Mouse (Mus musculus): ENCODE results near the gene Kcna7.

The Kcna7 gene

DNA sequence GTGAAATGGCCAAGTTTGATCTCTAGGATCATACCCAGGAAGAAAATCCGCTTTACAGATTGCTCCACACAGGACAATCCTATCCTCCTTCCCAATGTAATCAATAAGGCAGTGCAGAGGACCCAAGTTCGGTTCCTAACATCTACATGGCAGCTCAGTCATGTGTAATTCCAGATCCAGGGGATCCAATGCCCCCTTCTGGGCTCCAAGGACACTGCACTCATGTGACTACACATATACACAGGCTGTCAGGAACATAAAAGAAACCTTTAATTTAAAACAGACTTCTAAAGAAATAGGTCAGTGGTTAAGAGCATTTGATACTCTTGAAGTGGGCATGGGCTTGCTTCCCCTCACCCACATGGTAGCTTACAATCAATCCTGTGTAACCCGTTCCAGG is 19.4 kb upstream of the Kcna7 start:
- in situ Hi-C loops (cut with MboI; ENCODE audit: unreplicated experiment in 2 of 2) = no loop called here

DNA sequence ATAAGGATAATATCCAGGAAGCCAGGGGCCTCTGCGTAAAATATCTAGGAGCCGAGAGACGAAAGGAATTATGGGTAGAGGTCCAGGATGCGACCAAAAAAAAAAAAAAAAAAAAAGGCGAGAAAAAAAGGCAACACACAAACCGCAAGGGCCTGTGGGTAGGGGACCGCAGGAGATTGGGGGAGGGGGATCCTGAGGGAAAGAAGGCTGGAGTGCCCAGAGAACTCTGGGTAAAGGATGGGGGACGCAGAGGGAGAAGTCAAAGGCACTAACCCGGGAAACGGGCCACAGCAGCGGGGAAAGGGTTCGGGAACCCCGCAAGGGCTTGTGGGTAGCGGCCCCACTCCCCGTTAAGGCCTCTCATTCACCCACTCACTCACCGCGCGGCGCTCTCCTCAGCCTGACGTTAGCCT is 10.3 kb upstream of the Kcna7 start:
- in situ Hi-C loops (cut with MboI; ENCODE audit: unreplicated experiment in 2 of 2) = loop anchor here in 1 of 2 experiments (5.0 kb wide), 1 partner anchor 88 kb away; no protein-coding TSS in a partner anchor

DNA sequence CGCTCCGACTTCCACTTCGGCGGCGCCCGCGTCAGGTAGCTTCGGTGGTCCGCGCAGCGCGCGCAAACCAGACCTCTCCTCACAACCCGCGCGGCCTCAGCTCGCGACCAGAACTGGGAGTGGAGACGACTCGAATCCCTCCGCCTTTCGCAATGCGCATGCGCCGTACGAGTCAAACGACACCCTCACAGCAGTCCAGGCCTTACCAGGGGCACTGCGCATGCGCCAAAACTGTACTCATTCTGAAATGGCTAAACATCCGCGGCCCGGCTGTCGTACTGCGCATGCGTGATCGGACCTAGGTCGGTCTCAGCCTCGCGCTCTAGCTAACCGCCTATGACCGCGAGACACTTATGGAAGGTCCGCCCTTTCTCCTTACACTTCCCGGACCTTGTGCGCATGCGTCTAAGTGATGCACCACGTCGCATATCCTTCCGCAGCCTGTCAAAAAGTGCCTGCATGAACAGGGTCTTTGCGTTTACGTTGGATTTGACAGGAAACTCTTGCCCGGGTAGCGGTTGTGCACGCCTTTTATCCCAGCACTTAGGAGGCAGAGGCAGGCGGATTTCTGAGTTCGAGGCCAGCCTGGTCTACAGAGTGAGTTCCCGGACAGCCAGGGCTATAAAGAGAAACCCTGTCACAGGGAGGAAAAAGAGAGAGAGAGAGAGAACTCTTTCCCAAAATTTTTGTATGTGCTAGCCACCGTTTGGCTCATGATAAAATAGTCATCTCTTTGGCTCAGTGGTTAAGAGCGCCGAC is 9.7 kb upstream of the Kcna7 start, which contains the start of gene Snrnp70:
Snrnp70 (minus strand) TSS at position 165 of the 759 bp plus-strand sequence.
- in situ Hi-C loops (cut with MboI; ENCODE audit: unreplicated experiment in 2 of 2) = loop anchor here in 1 of 2 experiments (5.0 kb wide), 1 partner anchor 88 kb away; no protein-coding TSS in a partner anchor

DNA sequence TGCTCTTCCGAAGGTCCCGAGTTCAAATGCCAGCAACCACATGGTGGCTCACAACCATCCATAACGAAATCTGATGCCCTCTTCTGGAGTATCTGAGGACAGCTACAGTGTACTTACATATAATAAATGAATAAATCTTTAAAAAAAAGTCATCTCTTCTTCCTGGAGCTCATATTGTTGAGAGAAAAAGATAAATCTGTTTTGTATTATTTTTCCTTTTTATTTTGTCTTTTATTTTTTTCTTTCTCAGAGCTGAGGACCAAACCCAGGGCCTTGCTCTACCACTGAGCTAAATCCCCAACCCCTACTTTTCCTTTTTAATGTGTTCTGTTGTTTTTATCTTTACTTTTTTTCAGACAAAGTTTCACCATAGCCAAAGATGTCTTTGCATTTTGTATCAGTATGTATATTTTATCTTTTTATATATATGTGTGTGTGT is 9.1 kb upstream of the Kcna7 start:
- in situ Hi-C loops (cut with MboI; ENCODE audit: unreplicated experiment in 2 of 2) = loop anchor here in 1 of 2 experiments (5.0 kb wide), 1 partner anchor 89 kb away; no protein-coding TSS in a partner anchor

DNA sequence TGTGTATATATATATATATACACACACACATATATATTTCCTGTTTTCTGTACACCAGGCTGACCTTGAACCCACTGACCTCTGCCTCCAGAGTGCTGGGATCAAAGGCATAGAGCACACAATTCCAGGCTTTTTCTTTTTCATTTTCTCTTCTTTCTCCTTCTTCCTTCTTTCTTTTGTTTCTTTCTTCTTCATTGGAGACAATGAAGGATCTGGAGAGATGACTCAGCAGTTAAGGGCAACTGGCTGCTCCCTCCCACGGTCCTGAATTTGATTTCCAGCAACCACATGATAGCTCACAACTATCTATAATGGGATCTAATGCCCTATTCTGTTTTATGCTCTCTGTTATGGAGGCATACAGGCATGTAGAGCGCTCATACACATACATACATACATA is 8.7 kb upstream of the Kcna7 start:
- in situ Hi-C loops (cut with MboI; ENCODE audit: unreplicated experiment in 2 of 2) = loop anchor here in 1 of 2 experiments (5.0 kb wide), 1 partner anchor 89 kb away; no protein-coding TSS in a partner anchor

DNA sequence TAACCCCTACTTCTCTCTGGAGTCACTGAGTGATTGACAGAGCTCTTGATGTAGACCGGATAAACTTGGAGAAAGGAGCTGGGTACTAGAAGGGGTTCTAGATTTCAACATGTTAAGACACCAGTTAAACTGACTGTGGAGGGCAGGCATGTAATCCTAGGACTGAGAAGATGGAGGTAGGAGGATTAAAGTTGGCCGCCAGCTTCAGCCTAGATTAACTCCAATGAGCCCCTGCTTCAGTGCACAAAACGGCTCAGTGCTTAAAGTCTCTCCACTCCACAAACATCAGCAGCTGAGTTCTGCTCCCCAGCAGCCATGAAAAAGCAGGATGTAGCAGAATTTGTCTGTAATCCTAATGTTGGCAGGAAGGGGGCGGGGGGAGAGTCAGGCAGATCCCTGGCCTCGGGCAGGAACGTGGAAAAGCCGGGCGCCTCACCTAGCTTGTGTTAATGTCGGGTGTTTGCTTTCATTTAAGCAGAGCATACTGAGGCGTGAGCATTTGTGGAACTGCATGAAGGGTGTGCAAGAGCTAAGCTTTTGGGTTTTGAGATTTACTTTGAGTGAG is 3.9 kb upstream of the Kcna7 start:
- in situ Hi-C loops (cut with MboI; ENCODE audit: unreplicated experiment in 2 of 2) = loop anchor here in 1 of 2 experiments (5.0 kb wide), 1 partner anchor 94 kb away; no protein-coding TSS in a partner anchor

DNA sequence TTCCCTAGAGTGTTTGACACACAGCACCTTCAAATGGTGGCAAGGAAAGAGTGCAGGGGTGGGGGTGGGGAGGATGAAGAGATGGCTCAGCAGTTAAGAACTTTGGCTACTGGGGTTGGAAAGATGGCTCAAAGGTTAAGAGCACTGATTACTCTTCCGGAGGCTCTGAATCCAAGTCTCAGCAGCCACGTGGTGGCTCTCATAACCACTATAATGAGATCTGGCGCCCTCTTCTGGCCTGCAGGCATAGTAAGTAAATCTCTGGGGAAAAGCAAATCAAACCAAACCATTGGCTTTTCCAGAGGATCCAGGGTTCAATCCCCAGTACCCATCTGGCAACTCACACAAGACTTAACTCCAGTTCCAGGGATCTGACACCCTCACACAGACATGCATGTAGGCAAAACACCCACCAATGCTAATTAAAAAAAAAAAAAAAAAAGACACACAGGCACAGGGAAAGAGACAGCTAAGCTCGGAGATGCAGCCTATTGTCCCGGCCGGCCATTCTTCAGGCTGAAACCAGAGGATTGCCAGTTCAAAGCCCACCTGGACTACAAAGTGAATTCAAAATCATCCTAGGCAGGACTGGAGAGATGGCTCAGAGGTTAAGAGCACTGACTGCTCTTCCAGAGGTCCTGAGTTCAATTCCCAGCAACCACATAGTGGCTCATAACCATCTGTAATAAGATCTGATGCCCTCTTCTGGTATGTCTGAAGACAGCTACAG is 1.8 kb upstream of the Kcna7 start:
- in situ Hi-C loops (cut with MboI; ENCODE audit: unreplicated experiment in 2 of 2) = loop anchor here in 1 of 2 experiments (5.0 kb wide), 1 partner anchor 96 kb away; no protein-coding TSS in a partner anchor

DNA sequence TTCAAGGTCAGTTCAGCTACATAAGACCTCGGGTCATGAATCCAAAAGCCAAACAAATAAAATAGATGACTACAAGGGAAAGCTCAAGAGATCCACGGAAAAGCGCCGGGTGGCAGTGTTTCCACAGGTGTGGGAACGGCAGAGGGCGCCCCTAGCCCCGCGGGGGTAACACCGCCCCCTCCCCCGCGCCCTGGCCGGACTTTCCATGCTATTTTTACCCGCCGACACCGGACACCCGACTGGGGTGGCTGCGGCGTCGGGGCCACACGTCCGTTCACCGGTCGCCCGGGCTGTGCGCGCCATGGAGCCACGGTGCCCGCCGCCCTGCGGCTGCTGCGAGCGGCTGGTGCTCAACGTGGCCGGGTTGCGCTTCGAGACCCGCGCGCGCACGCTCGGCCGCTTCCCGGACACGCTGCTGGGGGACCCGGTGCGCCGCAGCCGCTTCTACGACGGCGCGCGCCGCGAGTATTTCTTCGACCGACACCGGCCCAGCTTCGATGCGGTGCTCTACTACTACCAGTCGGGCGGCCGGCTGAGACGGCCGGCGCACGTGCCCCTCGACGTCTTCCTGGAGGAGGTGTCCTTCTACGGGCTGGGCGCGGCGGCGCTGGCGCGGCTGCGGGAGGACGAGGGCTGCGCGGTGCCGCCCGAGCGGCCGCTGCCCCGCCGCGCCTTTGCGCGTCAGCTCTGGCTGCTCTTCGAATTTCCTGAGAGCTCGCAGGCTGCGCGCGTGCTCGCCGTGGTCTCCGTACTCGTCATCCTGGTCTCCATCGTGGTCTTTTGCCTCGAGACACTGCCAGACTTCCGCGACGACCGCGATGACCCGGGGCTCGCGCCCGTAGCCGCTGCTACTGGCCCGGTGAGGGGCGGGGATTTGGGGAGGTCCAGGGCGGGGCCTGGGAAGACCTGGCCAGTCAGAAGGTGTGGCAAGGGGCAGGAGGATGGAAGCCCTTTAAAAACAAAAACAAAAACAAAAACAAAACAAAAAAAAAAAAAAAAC is 1.0 kb downstream of the Kcna7 start:
- in situ Hi-C loops (cut with MboI; ENCODE audit: unreplicated experiment in 2 of 2) = no loop called here

DNA sequence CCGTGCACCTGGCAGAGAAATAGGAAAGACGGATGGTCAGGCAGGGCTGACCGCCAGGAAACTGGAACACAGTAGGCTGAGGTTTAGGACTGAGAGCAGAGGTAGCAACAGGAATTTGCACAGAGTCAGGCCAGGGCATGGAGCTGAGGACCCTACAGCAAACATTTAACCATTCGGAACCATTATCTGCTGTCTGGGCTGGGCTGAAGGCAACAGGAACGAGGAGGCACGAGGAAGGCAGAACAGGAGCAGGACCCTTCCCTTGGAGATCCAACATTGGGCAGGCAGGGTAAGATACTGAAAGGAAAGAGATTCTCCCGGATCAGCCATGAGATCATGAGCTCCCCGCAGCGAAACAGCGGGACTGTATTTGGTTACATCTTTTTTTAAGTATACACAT is 2.4 kb downstream of the Kcna7 start:
- in situ Hi-C loops (cut with MboI; ENCODE audit: unreplicated experiment in 2 of 2) = no loop called here

DNA sequence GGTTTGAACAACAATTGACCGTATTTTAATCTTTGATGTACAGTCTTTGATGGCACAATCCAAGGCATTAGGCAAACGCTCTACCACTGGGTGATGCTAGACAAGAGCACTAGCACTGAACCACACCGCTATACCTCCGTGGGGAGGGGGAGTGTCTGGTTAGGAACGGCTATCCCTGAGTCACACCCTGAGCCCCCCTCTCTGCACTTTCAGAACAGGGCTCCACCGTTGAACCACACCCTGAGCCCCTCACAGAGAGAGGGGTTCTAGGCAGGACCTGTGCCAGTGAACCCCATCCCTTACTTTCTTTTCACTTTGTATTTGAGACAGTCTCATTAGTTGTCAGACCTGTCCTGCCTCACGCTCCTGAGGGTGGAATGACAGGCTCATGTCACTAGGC is 2.9 kb downstream of the Kcna7 start:
- in situ Hi-C loops (cut with MboI; ENCODE audit: unreplicated experiment in 2 of 2) = no loop called here

DNA sequence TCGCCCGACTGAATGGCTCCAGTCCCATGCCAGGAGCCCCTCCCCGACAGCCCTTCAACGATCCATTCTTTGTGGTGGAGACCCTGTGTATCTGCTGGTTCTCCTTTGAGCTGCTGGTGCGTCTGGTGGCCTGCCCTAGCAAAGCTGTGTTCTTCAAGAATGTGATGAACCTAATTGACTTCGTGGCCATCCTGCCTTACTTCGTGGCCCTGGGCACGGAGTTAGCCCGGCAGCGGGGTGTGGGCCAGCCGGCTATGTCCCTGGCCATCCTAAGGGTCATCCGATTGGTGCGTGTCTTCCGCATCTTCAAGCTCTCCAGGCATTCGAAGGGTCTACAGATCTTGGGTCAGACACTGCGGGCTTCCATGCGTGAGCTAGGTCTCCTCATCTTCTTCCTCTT is 3.5 kb downstream of the Kcna7 start:
- in situ Hi-C loops (cut with MboI; ENCODE audit: unreplicated experiment in 2 of 2) = no loop called here

DNA sequence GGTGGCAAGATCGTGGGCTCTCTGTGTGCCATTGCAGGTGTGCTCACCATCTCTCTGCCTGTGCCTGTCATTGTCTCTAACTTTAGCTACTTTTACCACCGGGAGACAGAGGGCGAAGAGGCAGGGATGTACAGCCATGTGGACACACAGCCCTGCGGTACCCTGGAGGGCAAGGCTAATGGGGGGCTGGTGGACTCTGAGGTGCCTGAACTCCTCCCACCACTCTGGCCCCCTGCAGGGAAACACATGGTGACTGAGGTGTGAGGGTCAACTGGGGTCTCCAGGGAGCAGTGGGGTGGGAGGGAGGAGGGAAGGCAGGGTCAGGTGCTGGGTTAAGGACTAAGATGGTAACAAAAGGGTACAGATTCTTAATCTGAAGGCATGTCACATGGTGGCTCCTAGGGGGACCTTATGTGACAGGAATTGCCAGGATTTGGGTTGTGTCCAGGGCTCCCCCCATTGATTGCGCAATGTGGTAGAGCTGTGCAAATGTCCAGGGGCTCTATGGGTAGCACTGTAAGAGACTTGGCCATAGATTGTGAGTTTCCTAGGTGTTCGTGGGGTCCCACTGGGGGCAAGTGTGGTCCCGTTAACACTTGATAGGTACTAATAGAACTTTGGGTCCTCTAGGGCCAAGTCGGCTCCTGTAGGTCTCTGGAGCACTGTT is 4.2 kb downstream of the Kcna7 start:
- in situ Hi-C loops (cut with MboI; ENCODE audit: unreplicated experiment in 2 of 2) = no loop called here

DNA sequence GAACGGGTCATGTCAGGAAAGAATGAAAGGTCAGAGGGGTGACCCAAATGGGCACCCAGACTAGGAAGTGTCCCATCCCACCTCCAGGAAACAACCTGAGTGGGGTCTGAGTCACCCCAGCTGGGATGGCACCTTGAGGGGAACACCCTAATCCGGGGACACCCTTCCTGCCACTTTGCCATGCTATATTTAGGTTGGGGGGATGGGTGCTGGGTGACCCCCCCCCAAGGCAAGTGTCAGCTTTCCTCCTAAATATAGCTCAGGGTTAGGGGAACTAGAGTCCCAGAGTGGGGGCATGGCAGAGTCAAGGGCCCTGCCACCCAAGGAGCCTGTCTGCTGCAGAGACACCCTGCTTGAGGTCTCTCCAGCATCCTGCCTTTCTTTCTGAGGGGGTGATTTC is 7.0 kb downstream of the Kcna7 start:
- in situ Hi-C loops (cut with MboI; ENCODE audit: unreplicated experiment in 2 of 2) = no loop called here

DNA sequence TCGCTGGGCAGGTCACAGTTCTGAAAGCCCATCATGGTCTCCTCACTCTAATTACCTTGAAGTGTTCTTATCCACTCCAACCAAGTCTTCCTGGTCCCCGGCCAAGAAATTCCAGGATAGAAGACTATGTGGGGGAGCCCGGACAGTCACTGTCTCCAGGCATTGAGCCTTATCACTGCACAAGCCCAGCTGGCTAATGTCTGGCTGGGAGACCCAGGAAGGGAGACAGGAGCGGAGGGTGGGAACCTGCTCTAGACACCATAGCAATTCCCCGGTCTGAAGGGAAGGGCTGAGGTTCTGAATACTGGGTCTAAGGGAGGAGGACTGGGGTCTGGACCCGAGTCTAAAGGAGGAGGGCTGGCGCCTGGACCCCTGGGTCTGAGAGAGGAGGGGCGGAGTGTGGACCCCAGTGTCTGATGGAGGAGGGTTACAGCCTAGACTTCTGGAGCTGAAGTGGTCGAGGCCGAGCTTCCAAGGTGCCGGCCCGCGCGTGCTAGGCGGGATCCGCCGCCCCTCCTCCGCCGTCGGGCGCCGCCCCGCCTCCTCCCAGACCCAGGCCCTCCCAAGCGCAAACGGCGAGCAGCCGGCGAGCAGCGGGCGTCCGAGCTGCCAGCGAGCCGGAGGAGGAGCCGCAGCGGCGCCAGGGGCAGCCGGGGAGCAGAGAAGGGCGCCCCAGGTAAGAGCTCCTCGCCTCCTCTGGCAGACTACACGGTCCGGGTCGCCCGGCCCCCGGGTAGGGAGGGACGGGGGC is 7.8 kb downstream of the Kcna7 start, which contains the start of gene Ntf5:
Ntf5 (plus strand) TSS at position 583 of the 751 bp plus-strand sequence.
- in situ Hi-C loops (cut with MboI; ENCODE audit: unreplicated experiment in 2 of 2) = no loop called here

DNA sequence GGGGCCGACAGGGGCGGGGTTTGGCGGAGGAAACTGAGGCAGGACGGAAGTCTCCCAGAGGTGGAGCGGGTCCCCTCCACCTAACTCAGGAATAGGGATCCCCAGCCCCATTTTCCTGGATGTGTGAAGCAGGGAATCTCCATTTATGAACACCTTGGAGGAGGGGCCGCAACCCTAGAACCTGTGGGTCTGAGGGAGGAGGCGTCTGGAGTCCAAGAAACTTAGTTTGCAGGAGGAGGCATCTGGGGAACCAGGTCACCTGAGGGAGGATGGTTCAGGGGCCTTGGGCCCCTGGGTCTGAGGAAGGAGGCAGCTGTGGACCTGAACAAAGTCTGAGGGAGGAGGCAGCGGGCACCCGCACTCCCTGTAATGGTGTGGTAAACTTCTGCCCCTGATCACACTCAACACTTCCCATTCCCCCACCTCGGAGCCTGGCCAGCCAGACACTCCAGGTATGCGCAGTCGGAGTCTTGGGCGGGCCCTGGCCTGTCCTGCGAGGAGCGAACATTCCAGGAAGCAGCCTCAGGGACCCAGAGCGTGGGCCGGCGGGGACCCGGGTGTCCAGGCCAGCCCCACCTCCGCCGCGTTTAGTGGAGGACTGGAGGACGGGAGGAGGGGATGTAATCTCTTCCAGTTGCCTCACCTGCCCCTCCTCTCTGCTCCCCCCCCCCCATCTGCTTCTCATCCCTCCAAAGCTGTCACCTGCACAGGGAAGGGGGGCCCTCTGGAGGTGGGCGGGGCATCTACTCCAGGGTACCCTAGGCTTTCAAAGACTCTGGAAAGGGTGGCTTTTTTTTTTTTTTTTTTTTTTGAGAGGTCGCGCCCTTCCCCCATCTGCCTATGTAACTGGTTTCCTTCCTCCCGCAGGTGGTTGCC is 8.6 kb downstream of the Kcna7 start:
- in situ Hi-C loops (cut with MboI; ENCODE audit: unreplicated experiment in 2 of 2) = no loop called here

DNA sequence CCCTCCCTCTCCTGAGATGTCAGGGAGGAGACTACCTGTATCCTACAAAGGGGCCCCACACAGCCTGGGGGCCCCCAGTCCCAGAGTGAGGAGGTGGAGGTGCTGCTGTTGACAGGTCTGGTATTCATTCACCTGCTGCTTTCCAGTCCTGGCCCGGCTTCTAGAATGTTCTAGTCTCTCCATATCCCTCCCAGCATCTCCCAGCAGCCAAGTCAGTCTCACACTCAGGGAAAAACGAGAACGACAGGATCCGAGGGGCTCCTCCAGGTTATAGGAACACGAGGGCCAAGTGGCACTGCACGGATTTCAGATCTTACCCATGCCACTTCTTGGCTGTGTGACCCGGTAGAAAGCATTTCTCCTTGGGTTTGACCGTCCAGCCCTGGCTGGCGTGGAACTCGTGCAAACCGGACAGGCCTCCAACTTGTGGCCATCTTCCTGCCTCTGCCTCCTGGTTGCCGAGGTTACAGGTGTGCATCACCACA is 9.3 kb downstream of the Kcna7 start:
- in situ Hi-C loops (cut with MboI; ENCODE audit: unreplicated experiment in 2 of 2) = no loop called here

DNA sequence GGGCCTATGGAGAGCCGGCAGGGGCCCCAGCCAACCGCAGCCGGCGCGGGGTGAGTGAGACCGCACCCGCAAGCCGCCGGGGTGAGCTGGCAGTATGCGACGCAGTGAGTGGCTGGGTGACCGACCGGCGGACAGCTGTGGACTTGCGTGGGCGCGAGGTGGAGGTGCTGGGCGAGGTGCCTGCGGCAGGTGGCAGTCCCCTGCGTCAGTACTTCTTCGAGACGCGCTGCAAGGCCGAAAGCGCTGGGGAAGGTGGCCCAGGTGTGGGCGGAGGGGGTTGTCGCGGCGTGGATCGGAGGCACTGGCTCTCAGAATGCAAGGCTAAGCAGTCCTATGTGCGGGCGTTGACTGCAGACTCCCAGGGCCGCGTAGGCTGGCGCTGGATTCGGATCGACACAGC is 10.2 kb downstream of the Kcna7 start:
- in situ Hi-C loops (cut with MboI; ENCODE audit: unreplicated experiment in 2 of 2) = no loop called here
